Mouse (Mus musculus) spleen, embryonic (tissue): ENCODE results near the gene Wapl.

ENCODE experiments used
- CTCF ChIA-PET: fragments of 350-600 bp; sonication (Branson Sonifier 250); formaldehyde crosslinking; loops from one replicate; lab custom pipeline; 2022; lab: Charles Lee

Wapl gene

DNA sequence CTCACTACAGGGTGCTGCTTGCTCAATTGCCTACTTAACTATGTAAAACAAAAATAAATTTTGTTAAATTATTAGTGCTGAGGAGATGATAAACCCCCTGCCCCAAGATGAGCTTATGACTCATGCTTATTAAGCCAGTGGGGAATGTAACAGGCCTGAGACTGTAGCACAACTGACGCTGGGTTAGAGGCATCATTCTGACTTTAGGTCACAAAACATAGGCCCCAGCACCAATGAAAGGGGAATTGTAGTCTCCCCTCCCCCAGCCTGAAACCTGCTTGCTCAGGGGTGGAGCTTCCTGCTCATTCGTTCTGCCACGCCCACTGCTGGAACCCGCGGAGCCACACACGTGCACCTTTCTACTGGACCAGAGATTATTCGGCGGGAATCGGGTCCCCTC lies 97.9 kb downstream of the Wapl start:
- CTCF ChIA-PET: no interaction called here

- CTCF ChIA-PET: no interaction called here
Measured at GRCm38 (mm10) chr14:34772132-34772531, 98.4 kb downstream of the Wapl start.

DNA sequence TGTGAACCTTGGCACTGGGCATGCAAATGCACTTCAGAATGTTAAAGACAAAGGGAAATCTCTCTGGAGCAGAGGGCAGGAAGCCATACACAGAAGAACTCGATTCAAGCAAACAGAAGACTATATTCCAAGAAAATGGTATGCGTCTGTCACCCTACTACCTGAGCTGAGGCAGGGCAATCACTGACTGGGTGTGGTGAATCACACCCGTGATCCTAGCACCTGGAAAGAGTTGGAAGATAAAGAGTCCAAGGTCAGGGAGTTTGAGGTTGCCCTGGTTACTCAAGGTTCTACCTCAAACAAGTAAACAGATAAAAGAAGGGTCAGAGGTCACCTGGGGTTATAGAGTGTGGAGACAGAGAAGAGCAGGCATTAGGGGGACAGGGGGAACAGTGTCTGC lies 100.0 kb downstream of the Wapl start:
- CTCF ChIA-PET: no interaction called here

DNA sequence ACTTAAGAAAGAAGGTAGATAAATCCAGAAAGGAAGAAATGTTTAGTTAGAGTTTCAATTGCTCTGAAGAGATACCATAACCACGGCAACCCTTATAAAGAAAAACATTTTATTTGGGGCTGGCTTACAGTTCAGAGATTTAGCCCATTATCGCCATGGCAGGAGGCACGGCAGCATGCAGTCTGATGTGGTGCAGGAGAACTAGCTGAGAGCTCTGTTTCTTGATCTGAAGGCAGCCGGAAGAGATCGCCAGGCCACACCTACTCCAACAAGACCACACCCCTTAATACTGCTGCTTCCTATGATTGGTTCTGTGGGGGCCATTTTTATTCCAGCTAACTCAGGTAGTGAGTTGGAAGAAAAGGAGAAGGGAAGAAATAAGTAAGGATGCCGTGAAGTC lies 100.5 kb downstream of the Wapl start:
- CTCF ChIA-PET: interaction anchor here (1.2 kb wide), 1 partner anchor 157 kb away, joined by 4 read pairs; no protein-coding TSS in a partner anchor

DNA sequence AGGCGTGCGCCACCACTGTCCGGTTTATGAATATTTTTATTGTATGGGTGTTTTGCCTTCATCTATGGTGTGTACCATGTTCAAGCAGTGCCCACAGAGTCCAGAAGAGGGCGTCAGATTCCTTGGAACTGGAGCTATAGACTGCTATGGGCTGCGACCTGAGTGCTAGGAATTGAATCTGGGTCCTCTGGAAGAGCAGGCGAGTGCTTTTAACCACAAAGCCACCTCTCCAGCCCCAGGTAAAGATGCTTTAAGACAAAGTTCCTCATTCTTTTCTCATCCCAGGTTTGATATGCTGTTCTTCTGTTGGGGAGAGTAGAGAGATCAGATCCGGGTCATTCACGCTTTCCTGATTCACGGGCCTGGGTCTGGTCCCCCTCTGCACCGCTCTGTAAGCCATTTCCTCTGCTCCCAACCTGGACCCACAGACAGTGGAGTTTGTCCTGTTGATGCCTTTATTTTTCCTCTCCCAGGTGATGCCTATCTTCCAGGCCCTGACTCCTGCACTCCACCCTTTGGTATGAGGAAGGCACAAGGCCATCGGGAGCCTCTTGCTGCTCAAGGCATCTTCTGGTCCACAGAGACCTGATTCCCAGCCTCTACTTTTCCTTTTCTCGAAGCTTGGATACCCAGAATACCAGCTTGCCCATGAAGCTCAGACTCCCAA lies 103.1 kb downstream of the Wapl start:
- CTCF ChIA-PET: interaction anchor here (1.0 to 2.7 kb wide), 3 partner anchors 156 to 160 kb away, joined by 3 to 7 read pairs (median 3); no protein-coding TSS in a partner anchor

DNA sequence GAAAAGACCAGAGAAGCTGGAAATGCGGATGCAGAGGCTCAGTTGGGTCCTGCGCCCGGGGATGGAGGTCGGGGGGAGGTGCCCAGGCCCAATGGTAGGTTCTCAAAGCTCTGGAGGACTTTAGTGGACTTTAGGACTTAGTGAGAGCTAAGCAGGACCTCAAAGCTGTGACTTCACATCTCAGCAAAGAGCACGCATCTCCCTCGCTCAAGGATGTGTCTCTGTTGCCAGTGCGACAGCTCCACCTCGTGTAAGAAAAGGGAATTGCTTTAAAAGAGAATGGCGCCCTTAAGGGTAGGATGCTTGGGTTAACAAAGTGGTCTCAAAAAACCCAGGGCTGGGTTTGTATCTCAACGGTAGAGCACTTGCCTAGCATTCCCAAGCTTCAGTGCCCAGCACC lies 104.1 kb downstream of the Wapl start:
- CTCF ChIA-PET: interaction anchor here (0.5 to 2.7 kb wide), 6 partner anchors 107 to 1977 kb away, joined by 3 to 15 read pairs (median 6); no protein-coding TSS in a partner anchor

DNA sequence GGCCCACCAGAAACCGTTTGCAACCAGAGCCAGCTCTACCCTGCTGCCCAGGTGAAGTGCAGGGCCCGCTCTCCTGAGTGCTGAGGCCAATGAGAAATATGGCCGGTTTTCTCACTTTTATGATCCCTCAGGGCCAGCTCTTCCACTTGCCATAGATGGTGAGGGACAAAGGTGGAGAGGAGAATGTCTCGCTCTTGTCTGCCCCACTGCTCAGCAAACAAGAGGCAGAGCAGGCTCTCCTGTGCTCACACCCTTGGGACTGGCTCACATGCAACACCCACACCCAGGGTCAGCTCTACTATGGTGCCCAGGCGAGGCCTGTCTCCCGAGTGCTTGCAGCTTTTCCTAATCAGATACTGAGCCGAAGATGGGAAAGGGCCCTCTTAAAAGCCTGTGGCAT lies 105.0 kb downstream of the Wapl start:
- CTCF ChIA-PET: interaction anchor here (2.7 kb wide), 1 partner anchor 161 kb away, joined by 7 read pairs; no protein-coding TSS in a partner anchor

- CTCF ChIA-PET: no interaction called here
Measured at GRCm38 (mm10) chr14:34793406-34794037, 119.8 kb downstream of the Wapl start.
